Mouse (Mus musculus): ENCODE data around the gene Olfr1014. TPM values are rescaled to one million over a fixed set of nuclear protein-coding genes. Genes with fewer than 3 reads are reported as not detected.

Olfr1014 gene
- total RNA-seq, 1 experiment = not detected

DNA sequence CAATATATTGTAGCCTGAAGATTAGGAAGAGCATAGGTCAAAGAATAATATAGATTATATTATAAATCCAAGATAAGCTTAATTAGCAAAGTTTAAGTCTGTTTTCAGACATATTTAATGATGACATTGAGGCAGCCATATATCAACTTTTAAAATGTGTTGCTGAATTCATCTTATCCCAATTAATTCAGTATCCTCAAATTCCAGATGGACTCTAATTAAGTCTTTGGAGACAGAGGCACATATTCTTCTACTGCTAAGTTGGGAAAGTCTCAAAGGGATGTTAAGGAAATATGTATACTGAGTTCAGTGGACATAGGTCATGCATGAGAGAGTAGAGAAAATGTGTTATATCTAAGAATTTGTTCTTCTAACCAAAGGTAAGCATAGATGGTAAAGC is 9.2 kb downstream of the Olfr1014 start, which contains the start of gene Olfr1015:
Gene Olfr1015 (plus strand): TSS at position 301 of the 400 bp plus-strand sequence.
- Histone ChIP-seq H3K4me1 (ENCODE audit: control insufficient read depth in 2 of 2, insufficient read depth in 2 of 2, low read length in 2 of 2, poor library complexity in 1 of 2) (no peaks in the 10 kb centered on the region), H3K9me3 (ENCODE audit: control insufficient read depth, insufficient read depth, low read depth, low read length) (no peaks in the 10 kb centered on the region), H3K4me3 (ENCODE audit: insufficient read depth in 1 of 2, low read depth in 1 of 2, low read length in 2 of 2, poor library complexity in 1 of 2, severe bottlenecking in 1 of 2) (no peak within 1 kb of the TSS), H3K9ac (ENCODE audit: insufficient read depth, low read depth, low read length, poor library complexity, severe bottlenecking) (no peak within 1 kb of the TSS), H3K36me3 (ENCODE audit: control insufficient read depth, insufficient read depth, low read length, poor library complexity, severe bottlenecking) (no peaks in the 10 kb centered on the region), H3K27ac (ENCODE audit: insufficient read depth, low read depth, low read length, poor library complexity, severe bottlenecking) (no peak within 1 kb of the TSS)
- in situ Hi-C loops (cut with MboI; ENCODE audit: low sequenced_read_pairs in 2 of 2, unreplicated experiment in 2 of 2) = no loop called here
- no peak for DNase-seq (ENCODE audit: low read depth, low spot score)
- TF ChIP-seq ZNF384 (IDR thresholded peaks at IDR 0.05; ENCODE audit: low read depth, low read length) (no peak), HCFC1 (IDR thresholded peaks at IDR 0.05; ENCODE audit: borderline replicate concordance, insufficient read depth, low read length) (no peak), CHD2 (IDR thresholded peaks at IDR 0.05; ENCODE audit: low read depth, low read length) (no peak), ZC3H11A (IDR thresholded peaks at IDR 0.05; ENCODE audit: borderline replicate concordance, low read depth, low read length) (no peak), MAFK (IDR thresholded peaks at IDR 0.05; ENCODE audit: insufficient read depth, low read depth, low read length) (no peak)

DNA sequence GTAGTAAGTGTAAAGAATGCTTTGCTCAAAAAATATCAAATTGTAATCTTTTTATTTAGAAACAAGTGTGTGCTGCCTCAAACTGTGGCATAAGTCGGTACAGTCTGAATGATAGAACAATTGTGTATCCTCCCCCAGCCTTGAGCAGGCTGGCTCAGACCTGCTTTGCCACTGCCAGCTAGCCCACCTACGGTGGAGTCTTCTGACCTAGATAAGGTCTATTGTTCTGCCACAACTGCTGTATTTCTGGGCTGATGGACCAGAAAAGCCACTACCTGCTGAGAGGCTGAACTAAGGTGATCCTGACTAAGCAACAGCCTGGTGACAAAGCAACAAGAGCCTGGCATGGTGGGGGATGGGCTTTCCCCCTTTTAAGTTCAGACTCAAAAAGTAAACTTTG is 19.8 kb downstream of the Olfr1014 start:
- Histone ChIP-seq H3K4me1 (ENCODE audit: control insufficient read depth in 2 of 2, insufficient read depth in 2 of 2, low read length in 2 of 2, poor library complexity in 1 of 2) (no peaks in the 10 kb centered on the region), H3K9ac (ENCODE audit: insufficient read depth, low read depth, low read length, poor library complexity, severe bottlenecking) (no peak overlapping the region), H3K4me3 (ENCODE audit: insufficient read depth in 1 of 2, low read depth in 1 of 2, low read length in 2 of 2, poor library complexity in 1 of 2, severe bottlenecking in 1 of 2) (no peak overlapping the region), H3K9me3 (ENCODE audit: control insufficient read depth, insufficient read depth, low read depth, low read length) (no peaks in the 10 kb centered on the region), H3K27ac (ENCODE audit: insufficient read depth, low read depth, low read length, poor library complexity, severe bottlenecking) (no peak overlapping the region), H3K36me3 (ENCODE audit: control insufficient read depth, insufficient read depth, low read length, poor library complexity, severe bottlenecking) (no peaks in the 10 kb centered on the region)
- DNase-seq (ENCODE audit: low read depth, low spot score) = no peak
- no peak for TF ChIP-seq HCFC1 (IDR thresholded peaks at IDR 0.05; ENCODE audit: borderline replicate concordance, insufficient read depth, low read length)
- no peak for TF ChIP-seq CHD2 (IDR thresholded peaks at IDR 0.05; ENCODE audit: low read depth, low read length)
- no peak for TF ChIP-seq MAFK (IDR thresholded peaks at IDR 0.05; ENCODE audit: insufficient read depth, low read depth, low read length)
- TF ChIP-seq ZNF384 (IDR thresholded peaks at IDR 0.05; ENCODE audit: low read depth, low read length) = no peak
- TF ChIP-seq ZC3H11A (IDR thresholded peaks at IDR 0.05; ENCODE audit: borderline replicate concordance, low read depth, low read length) = no peak
- in situ Hi-C loops (cut with MboI; ENCODE audit: low sequenced_read_pairs in 2 of 2, unreplicated experiment in 2 of 2) = no loop called here

DNA sequence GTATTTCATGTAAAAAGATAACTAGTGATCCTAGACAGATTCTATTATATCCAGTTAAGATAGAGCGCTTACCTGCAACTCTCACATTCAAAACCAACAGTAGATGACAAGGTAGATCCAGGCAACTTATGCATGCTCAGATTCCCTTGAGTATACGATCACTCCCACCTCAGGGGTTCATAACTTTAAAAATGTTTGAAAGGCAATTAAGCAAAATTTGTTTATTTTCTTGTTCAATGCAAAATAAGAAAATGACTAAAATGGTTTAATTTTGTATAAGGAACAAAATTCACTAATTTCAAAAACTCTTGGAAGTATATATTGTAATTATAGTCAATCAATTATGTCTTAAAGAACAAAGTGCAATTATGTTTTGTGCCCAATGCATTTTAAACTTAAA is 29.9 kb downstream of the Olfr1014 start, which contains the start of gene Olfr1016:
Gene Olfr1016 (minus strand): TSS at position 101 of the 400 bp plus-strand sequence.
- no peak for DNase-seq (ENCODE audit: low read depth, low spot score)
- Histone ChIP-seq H3K36me3 (ENCODE audit: control insufficient read depth, insufficient read depth, low read length, poor library complexity, severe bottlenecking) (no peaks in the 10 kb centered on the region), H3K9me3 (ENCODE audit: control insufficient read depth, insufficient read depth, low read depth, low read length) (no peaks in the 10 kb centered on the region), H3K4me1 (ENCODE audit: control insufficient read depth in 2 of 2, insufficient read depth in 2 of 2, low read length in 2 of 2, poor library complexity in 1 of 2) (no peaks in the 10 kb centered on the region), H3K4me3 (ENCODE audit: insufficient read depth in 1 of 2, low read depth in 1 of 2, low read length in 2 of 2, poor library complexity in 1 of 2, severe bottlenecking in 1 of 2) (no peak within 1 kb of the TSS), H3K9ac (ENCODE audit: insufficient read depth, low read depth, low read length, poor library complexity, severe bottlenecking) (no peak within 1 kb of the TSS), H3K27ac (ENCODE audit: insufficient read depth, low read depth, low read length, poor library complexity, severe bottlenecking) (no peak within 1 kb of the TSS)
- in situ Hi-C loops (cut with MboI; ENCODE audit: low sequenced_read_pairs in 2 of 2, unreplicated experiment in 2 of 2) = no loop called here
- TF ChIP-seq MAFK (IDR thresholded peaks at IDR 0.05; ENCODE audit: insufficient read depth, low read depth, low read length) (no peak), ZC3H11A (IDR thresholded peaks at IDR 0.05; ENCODE audit: borderline replicate concordance, low read depth, low read length) (no peak), HCFC1 (IDR thresholded peaks at IDR 0.05; ENCODE audit: borderline replicate concordance, insufficient read depth, low read length) (no peak), CHD2 (IDR thresholded peaks at IDR 0.05; ENCODE audit: low read depth, low read length) (no peak), ZNF384 (IDR thresholded peaks at IDR 0.05; ENCODE audit: low read depth, low read length) (no peak)

DNA sequence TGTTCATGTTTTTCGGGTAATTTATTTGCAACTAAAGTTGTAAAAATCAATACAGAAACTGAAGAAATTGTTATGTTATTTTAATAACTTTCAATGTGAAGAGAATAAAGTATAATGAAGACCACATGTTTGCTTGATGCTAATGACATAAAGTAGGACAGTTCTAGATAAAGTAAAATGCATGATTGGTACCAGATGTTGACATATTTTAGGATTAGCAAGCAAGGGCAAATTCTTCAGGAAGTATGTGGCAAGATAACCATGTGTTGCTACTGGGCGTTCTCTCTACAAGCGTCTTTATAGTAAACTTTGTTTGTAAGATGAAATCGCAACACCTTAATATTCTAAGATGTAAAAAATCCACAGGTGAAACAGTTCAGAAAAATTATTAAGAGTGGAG is 32.0 kb downstream of the Olfr1014 start:
- H3K9ac ChIP-seq (ENCODE audit: insufficient read depth, low read depth, low read length, poor library complexity, severe bottlenecking) = no peak overlapping the region
- in situ Hi-C loops (cut with MboI; ENCODE audit: low sequenced_read_pairs in 2 of 2, unreplicated experiment in 2 of 2) = no loop called here
- DNase-seq (ENCODE audit: low read depth, low spot score) = no peak
- no peaks in the 10 kb centered on the region for H3K9me3 ChIP-seq (ENCODE audit: control insufficient read depth, insufficient read depth, low read depth, low read length)
- no peak for TF ChIP-seq ZNF384 (IDR thresholded peaks at IDR 0.05; ENCODE audit: low read depth, low read length)
- no peak for TF ChIP-seq CHD2 (IDR thresholded peaks at IDR 0.05; ENCODE audit: low read depth, low read length)
- no peak for TF ChIP-seq ZC3H11A (IDR thresholded peaks at IDR 0.05; ENCODE audit: borderline replicate concordance, low read depth, low read length)
- no peak for TF ChIP-seq HCFC1 (IDR thresholded peaks at IDR 0.05; ENCODE audit: borderline replicate concordance, insufficient read depth, low read length)
- no peak for TF ChIP-seq MAFK (IDR thresholded peaks at IDR 0.05; ENCODE audit: insufficient read depth, low read depth, low read length)
- no peak overlapping the region for H3K4me3 ChIP-seq (ENCODE audit: insufficient read depth in 1 of 2, low read depth in 1 of 2, low read length in 2 of 2, poor library complexity in 1 of 2, severe bottlenecking in 1 of 2)
- no peak overlapping the region for H3K27ac ChIP-seq (ENCODE audit: insufficient read depth, low read depth, low read length, poor library complexity, severe bottlenecking)
- no peaks in the 10 kb centered on the region for H3K36me3 ChIP-seq (ENCODE audit: control insufficient read depth, insufficient read depth, low read length, poor library complexity, severe bottlenecking)
- no peaks in the 10 kb centered on the region for H3K4me1 ChIP-seq (ENCODE audit: control insufficient read depth in 2 of 2, insufficient read depth in 2 of 2, low read length in 2 of 2, poor library complexity in 1 of 2)

DNA sequence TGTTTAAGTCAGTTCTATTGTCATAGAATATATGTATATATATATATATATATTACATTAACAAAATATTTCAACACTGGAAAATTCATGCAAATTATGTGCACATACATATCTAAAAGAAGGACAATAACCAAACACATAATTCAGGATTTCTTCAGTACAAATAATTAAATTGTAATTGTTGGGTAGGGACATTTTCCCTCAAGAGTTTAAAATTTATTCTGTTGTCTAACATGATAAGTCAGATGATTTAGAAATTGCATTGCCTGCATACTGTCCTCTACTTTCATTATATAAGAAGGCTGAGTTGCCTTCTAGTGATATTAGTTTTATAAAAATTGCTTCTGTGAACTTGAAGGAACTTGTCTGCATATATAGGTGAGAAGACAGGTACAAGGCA is 45.7 kb downstream of the Olfr1014 start, which contains the start of gene Olfr1018:
Gene Olfr1018 (plus strand): TSS at position 301 of the 400 bp plus-strand sequence.
- DNase-seq (ENCODE audit: low read depth, low spot score) = no peak
- Histone ChIP-seq H3K9me3 (ENCODE audit: control insufficient read depth, insufficient read depth, low read depth, low read length) (no peaks in the 10 kb centered on the region), H3K4me1 (ENCODE audit: control insufficient read depth in 2 of 2, insufficient read depth in 2 of 2, low read length in 2 of 2, poor library complexity in 1 of 2) (no peaks in the 10 kb centered on the region), H3K36me3 (ENCODE audit: control insufficient read depth, insufficient read depth, low read length, poor library complexity, severe bottlenecking) (no peaks in the 10 kb centered on the region), H3K9ac (ENCODE audit: insufficient read depth, low read depth, low read length, poor library complexity, severe bottlenecking) (no peak within 1 kb of the TSS), H3K4me3 (ENCODE audit: insufficient read depth in 1 of 2, low read depth in 1 of 2, low read length in 2 of 2, poor library complexity in 1 of 2, severe bottlenecking in 1 of 2) (no peak within 1 kb of the TSS), H3K27ac (ENCODE audit: insufficient read depth, low read depth, low read length, poor library complexity, severe bottlenecking) (no peak within 1 kb of the TSS)
- TF ChIP-seq HCFC1 (IDR thresholded peaks at IDR 0.05; ENCODE audit: borderline replicate concordance, insufficient read depth, low read length) (no peak), ZNF384 (IDR thresholded peaks at IDR 0.05; ENCODE audit: low read depth, low read length) (no peak), ZC3H11A (IDR thresholded peaks at IDR 0.05; ENCODE audit: borderline replicate concordance, low read depth, low read length) (no peak)
- in situ Hi-C loops (cut with MboI; ENCODE audit: low sequenced_read_pairs in 2 of 2, unreplicated experiment in 2 of 2) = no loop called here
